Mouse (Mus musculus) bone marrow, adult 2 months (tissue): ENCODE results near the gene Chrna1.

ENCODE experiments used
- CTCF ChIP-seq: fragments of 200-500 bp; IDR thresholded peaks from 2 replicates; pipeline ENCODE4 v1.5.1; 2011; ENCODE audit warnings: low read length, control low read depth; ENCODE audit not compliant: control insufficient read depth, insufficient read depth
- POLR2A ChIP-seq: fragments of 200-500 bp; IDR thresholded peaks from 2 replicates; pipeline ENCODE4 v1.6.1; 2011; ENCODE audit warnings: low read depth, mild to moderate bottlenecking, control low read depth, low read length, borderline replicate concordance; ENCODE audit not compliant: control insufficient read depth

- TF ChIP-seq CTCF, result no peak
- no peak for TF ChIP-seq POLR2A
Observed at GRCm38 (mm10) chr2:73560445-73560844, 19.7 kb downstream of the Chrna1 start.
